Mouse (Mus musculus): Measurements from ENCODE around the gene Ciita.

DNA sequence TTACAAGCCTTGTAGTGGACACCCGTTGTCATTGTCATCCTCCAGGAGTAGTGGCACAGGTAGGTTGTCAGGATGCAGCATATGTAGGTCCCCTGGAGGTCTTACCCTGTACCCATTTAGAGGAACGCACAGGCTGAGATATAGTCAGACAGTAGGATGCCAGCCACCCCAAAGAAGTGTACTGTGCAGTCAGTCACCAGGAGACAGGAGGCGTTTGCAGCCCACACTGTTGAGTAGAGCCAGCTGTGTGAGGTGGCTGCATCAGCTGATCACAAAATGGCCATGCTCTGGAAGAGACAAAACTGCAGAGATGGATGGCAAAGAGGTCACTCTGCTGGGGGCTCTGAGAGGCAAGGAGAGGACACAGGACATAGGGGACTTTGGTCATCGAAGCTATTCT, 47.5 kb upstream of the Ciita start:
- TF ChIP-seq FLI1 (IDR thresholded peaks at IDR 0.05; ENCODE audit: low read length) (no peak), GATA1 (IDR thresholded peaks at IDR 0.05; ENCODE audit: borderline replicate concordance, low read length) (no peak)
